Mouse (Mus musculus) skeletal muscle tissue, postnatal 0 days (tissue): Measurements from ENCODE around the gene Gm11444. TPM values are rescaled to one million over a fixed set of nuclear protein-coding genes. Genes with fewer than 3 reads are reported as not detected.

Source experiments
- polyA plus RNA-seq: library from polyadenylated mRNA; unstranded; fragments of >200 nt; fragmentation: Nextera tagmentation; extraction: Ambion mirVana; gene quantifications from 2 replicates; pipeline ENCODE4 v1.2.1, GENCODE M21; 2015

The Gm11444 gene
- not detected in 2 replicates for polyA plus RNA-seq

DNA sequence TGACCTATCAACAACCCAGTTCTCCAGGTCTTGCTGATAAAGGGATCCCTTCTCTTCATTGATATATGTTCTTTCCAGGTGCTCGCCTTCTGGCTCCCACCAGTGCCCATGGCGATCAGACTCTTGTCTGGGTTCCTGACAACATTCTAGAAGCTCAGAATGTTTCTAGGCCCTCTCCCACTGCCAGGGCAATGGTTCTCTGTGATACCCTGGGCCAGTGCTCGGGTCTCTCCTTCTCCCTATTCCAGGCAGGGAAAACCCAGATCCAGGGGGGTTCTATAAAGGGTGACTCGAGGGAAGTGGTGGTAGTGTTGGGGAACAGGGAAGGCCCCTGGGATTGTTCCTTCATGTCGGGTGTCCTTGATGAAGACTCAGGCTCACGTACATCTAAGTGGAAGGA is at the start of gene Gm11444:
TSS of gene Gm11444 (minus strand) at position 101 of the 400 bp plus-strand sequence.

DNA sequence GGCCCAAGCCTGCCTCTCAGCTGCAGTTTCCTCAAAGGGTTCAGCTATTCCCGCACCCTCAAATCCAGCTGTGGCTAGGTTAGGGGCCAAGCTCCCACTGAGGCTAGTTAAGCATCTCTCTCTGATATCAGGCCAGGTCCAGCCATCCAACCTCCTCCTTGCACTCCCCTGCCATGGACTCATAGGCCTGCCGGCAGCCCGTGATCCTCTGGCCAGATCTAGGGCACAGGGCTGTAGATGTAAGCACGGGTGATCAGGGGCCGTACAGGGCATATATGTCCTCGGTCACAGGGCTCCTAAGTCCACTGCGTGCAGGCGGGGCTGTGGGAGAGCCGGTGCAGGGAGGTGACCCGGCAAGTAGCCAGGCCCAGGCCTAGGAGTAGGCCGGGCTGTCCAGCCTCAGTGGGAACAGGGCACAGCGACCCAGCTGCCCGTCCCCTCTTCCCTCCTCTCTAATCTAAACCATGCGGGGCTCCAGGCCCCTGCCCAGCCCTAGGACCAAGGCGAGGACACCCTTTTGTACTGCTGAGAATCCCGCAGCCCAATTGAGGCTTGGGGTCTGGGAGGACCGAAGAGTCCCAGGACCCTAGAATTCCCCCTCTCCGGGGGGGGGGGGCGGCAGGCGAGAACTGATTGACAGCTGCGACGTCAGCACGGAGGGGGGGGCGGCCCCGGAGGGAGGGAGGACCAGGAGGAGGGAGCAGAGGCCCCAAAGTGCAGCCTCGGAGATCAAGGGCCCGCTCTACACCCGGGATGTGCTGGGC is 35.7 kb upstream of the Gm11444 start, which contains the start of gene Tbx4:
TSS of gene Tbx4 (plus strand) at position 758 of the 764 bp plus-strand sequence.

DNA sequence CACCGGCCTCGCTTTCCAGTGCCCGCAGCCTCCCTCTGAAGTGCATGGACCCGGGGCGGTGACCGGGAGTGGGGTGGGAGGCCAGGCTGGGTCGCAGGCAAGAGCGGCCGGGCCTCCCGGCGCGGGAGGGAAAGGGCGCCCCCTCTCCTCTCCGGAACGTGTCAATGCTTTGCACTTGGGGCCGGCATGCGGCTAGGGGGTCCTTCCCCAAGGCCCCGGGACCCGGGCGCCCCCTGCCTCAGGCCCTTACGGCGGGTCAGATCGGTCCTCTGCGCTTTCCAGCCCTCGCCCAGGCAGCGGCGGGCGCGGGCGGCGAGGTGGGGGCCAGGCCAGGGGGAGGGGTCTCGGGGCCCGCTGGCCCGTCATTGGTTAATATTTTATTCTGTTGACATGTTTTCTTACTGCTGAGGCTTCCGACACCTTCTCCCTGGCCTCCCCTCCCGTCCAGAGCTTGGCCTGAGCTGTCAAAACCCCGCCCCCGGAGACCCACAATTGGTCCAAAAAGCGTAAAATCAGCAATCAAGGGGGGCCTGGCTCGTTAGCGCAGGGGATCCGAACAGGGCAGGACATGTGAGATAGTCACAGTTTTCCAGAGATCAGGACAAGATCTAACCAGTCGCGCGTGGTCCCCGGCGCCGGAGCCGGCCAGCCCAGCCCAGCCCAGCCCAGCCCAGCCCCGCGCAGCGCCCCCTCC is 17.8 kb downstream of the Gm11444 start, which contains the start of gene Tbx2:
TSS of gene Tbx2 (plus strand) at position 321 of the 694 bp plus-strand sequence.

Other genes starting within 250 kb of the Gm11444 start
- 1.7 and 2.7 TPM in 2 replicates for gene Tbx2, start 17.8 kb downstream of the Gm11444 start, polyA plus RNA-seq
- gene Tbx4, start 36.1 kb upstream of the Gm11444 start, polyA plus RNA-seq = 2.3 and 2.4 TPM in 2 replicates